Mouse (Mus musculus) intestine, embryonic 15.5 days (tissue): ENCODE measurements around the gene Lrp6. TPM values are rescaled to one million over a fixed set of nuclear protein-coding genes. Genes with fewer than 3 reads are reported as not detected.
A peak's percentile ranks its signal among the peaks of the same experiment; 100 is the strongest.

ENCODE experiments used
- ATAC-seq: fragments of 200-750 bp; cut with Nextera tagmentation; 2 replicates; pipeline ENCODE4 v1.8.0; 2017; ENCODE audit warnings: moderate TSS enrichment, moderate library complexity
- H3K27ac ChIP-seq: fragments of 300-500 bp; sonication (generic); 2 replicates; pipeline ENCODE4 v1.5.1; 2015; ENCODE audit warnings: mild to moderate bottlenecking, inconsistent platforms
- H3K27me3 ChIP-seq: fragments of 300-500 bp; sonication (generic); replicated peaks from 2 replicates; pipeline ENCODE4 v1.6.1; 2015; ENCODE audit warnings: inconsistent platforms
- H3K36me3 ChIP-seq: fragments of 300-500 bp; sonication (generic); 2 replicates; pipeline ENCODE4 v1.6.1; 2015; ENCODE audit warnings: inconsistent platforms
- H3K4me1 ChIP-seq: fragments of 300-500 bp; sonication (generic); replicated peaks from 2 replicates; pipeline ENCODE4 v1.6.1; 2015; ENCODE audit warnings: inconsistent platforms
- H3K4me2 ChIP-seq: fragments of 300-500 bp; sonication (generic); replicated peaks from 2 replicates; pipeline ENCODE4 v1.6.1; 2015; ENCODE audit warnings: mild to moderate bottlenecking, inconsistent platforms
- H3K4me3 ChIP-seq: fragments of 300-500 bp; sonication (generic); replicated peaks from 2 replicates; pipeline ENCODE4 v1.5.1; 2015; ENCODE audit warnings: inconsistent platforms
- H3K9ac ChIP-seq: fragments of 300-500 bp; sonication (generic); 2 replicates; pipeline ENCODE4 v1.6.1; 2015; ENCODE audit warnings: inconsistent platforms
- H3K9me3 ChIP-seq: fragments of 300-500 bp; sonication (generic); 2 replicates; pipeline ENCODE4 v1.6.1; 2016; ENCODE audit warnings: inconsistent platforms
- WGBS: fragments of 180-500 bp; shearing (Covaris S2); methylation state at CpG from one replicate; pipeline ENCODE4 v1.1.7; 2015; 5-methylcytosine and 5-hydroxymethylcytosine counted together
- polyA plus RNA-seq: library from polyadenylated mRNA; unstranded; fragments of >200 nt; fragmentation: Nextera tagmentation; extraction: Ambion mirVana; gene quantifications from 2 replicates; pipeline ENCODE4 v1.2.1, GENCODE M21; 2015

Lrp6 gene
- polyA plus RNA-seq, 1 experiment from 2014 or later: 25.4 TPM

- Histone ChIP-seq H3K4me1 (peaks cover 12% of the 10 kb centered on the region; the same call in 1 of the 2 replicates), H3K9me3 (no peaks in the 10 kb centered on the region), H3K4me3 (no peak overlapping the region), H3K36me3 (no peaks in the 10 kb centered on the region), H3K27me3 (no peaks in the 10 kb centered on the region), H3K27ac (no peak overlapping the region), H3K9ac (no peak overlapping the region), H3K4me2 (no peak overlapping the region)
- ATAC-seq: no peak
- 54% methylated on average over 10 of the region's 10 CpGs for WGBS
Observed at GRCm38 (mm10) chr6:134526821-134527595, 39.8 kb downstream of the Lrp6 start.

GRCm38 (mm10) chr6:134526275-134526674, 40.5 kb downstream of the Lrp6 start:
- Histone ChIP-seq H3K36me3 (no peaks in the 10 kb centered on the region), H3K4me2 (no peak overlapping the region), H3K27me3 (no peaks in the 10 kb centered on the region), H3K27ac (no peak overlapping the region), H3K4me3 (no peak overlapping the region), H3K9ac (no peak overlapping the region), H3K4me1 (peaks cover 12% of the 10 kb centered on the region; the same call in 1 of the 2 replicates), H3K9me3 (no peaks in the 10 kb centered on the region)
- 75% methylated on average over 5 of the region's 5 CpGs for WGBS
- no peak for ATAC-seq

DNA sequence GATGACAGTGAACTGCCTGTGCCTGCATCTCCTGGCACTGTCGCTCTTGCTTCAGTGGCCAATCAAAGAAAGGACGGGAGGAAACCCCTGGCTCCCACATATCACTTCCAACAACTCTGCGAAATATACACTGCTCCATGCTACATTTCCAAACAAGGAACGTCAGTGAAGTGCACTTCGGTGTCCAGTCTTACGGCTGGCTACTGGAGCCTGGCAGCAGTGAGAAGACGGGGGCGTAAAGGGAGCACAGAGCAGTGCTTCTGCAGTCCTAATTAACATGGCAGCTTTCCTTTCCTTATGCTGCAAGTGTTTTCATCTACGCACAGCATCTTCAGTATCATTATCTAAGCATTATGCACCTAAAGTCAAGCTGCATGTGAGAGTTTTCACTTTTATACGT, 45.4 kb downstream of the Lrp6 start:
- Histone ChIP-seq H3K27me3 (no peaks in the 10 kb centered on the region), H3K9ac (no peak overlapping the region), H3K4me3 (no peak overlapping the region), H3K4me2 (no peak overlapping the region), H3K27ac (no peak overlapping the region), H3K9me3 (no peaks in the 10 kb centered on the region), H3K36me3 (no peaks in the 10 kb centered on the region), H3K4me1 (no peaks in the 10 kb centered on the region)
- WGBS: 58% methylated on average over 10 of the region's 10 CpGs
- ATAC-seq: no peak

DNA sequence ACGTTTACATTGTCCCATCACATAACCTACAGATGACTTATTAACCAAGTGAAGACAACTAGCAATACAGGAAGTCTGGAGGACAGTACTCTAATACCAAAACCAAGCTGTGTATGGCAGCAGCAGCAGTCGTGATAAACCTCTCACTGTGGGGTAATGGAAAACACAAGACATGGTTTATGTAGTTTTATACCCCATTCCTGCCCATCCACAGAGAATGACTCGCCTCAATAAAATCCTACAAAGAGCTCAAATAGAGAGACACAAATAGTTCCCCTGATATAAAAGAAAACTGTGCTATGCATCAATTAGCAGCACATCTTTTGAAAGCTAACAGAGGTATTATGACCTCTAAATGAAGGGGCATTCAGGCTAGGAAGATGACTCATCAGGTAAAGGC, 45.9 kb downstream of the Lrp6 start:
- Histone ChIP-seq H3K4me3 (no peak overlapping the region), H3K4me2 (no peak overlapping the region), H3K36me3 (no peaks in the 10 kb centered on the region), H3K4me1 (peaks cover 6% of the 10 kb centered on the region; the same call in 1 of the 2 replicates), H3K27ac (no peak overlapping the region), H3K27me3 (no peaks in the 10 kb centered on the region), H3K9me3 (no peaks in the 10 kb centered on the region), H3K9ac (no peak overlapping the region)
- ATAC-seq: no peak
- 28% methylated on average over 3 of the region's 3 CpGs for WGBS

- ATAC-seq: no peak
- Histone ChIP-seq H3K27ac (no peak overlapping the region), H3K9ac (no peak overlapping the region), H3K27me3 (no peaks in the 10 kb centered on the region), H3K4me2 (no peak overlapping the region), H3K4me1 (peaks cover 7% of the 10 kb centered on the region; the same call in 1 of the 2 replicates), H3K4me3 (no peak overlapping the region), H3K36me3 (no peaks in the 10 kb centered on the region), H3K9me3 (no peaks in the 10 kb centered on the region)
- 58% methylated on average over 5 of the region's 5 CpGs for WGBS
Observed at GRCm38 (mm10) chr6:134518450-134518849, 48.3 kb downstream of the Lrp6 start.

GRCm38 (mm10) chr6:134517141-134517540, 49.6 kb downstream of the Lrp6 start:
- Histone ChIP-seq H3K36me3 (no peaks in the 10 kb centered on the region), H3K27ac (no peak overlapping the region), H3K9me3 (no peaks in the 10 kb centered on the region), H3K4me2 (no peak overlapping the region), H3K4me3 (no peak overlapping the region), H3K4me1 (peaks cover 7% of the 10 kb centered on the region; the same call in 1 of the 2 replicates), H3K27me3 (no peaks in the 10 kb centered on the region), H3K9ac (no peak overlapping the region)
- no peak for ATAC-seq
- 45% methylated on average over 4 of the region's 4 CpGs for WGBS

GRCm38 (mm10) chr6:134515416-134515815, 51.3 kb downstream of the Lrp6 start:
- 49% methylated on average over 4 of the region's 4 CpGs for WGBS
- ATAC-seq: peak; percentile 96
- no peak overlapping the region for H3K27ac ChIP-seq
- H3K9ac ChIP-seq: no peak overlapping the region
- no peak overlapping the region for H3K4me2 ChIP-seq
- H3K4me1 ChIP-seq: peaks cover 10% of the 10 kb centered on the region; the same call in 1 of the 2 replicates
- no peak overlapping the region for H3K4me3 ChIP-seq
- no peaks in the 10 kb centered on the region for H3K36me3 ChIP-seq
- no peaks in the 10 kb centered on the region for H3K27me3 ChIP-seq
- no peaks in the 10 kb centered on the region for H3K9me3 ChIP-seq

DNA sequence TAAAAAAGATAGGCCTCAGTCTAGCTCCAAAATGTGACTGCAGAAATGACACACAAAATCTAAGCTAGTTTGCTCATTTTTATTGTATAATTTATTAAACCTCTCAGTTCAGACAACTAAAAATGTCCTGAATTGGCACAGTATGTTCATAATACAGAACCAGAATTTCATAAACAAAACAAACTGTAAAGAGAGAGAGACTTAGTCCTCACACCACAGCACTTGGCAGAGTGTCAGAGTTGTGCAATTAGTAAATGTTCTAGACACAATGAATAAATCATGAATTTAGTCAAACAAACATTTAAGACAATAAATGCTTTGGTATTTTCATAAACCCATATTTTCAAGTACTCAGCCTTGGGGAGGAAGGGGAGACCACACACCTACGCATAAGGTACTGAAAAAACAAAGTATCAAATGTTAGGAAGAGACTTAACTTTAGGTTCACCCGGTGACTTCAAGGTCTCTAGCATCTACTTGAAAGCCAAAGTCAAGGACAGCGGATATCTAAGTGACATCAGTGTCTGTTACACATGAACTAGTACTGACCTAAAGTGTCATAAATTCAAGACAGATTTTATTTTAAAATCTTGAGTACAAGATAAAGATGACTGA, 52.8 kb downstream of the Lrp6 start:
- Histone ChIP-seq H3K27me3 (no peaks in the 10 kb centered on the region), H3K4me3 (no peak overlapping the region), H3K4me1 (peaks cover 10% of the 10 kb centered on the region; the same call in 1 of the 2 replicates), H3K9ac (no peak overlapping the region), H3K27ac (no peak overlapping the region), H3K9me3 (no peaks in the 10 kb centered on the region), H3K36me3 (no peaks in the 10 kb centered on the region), H3K4me2 (no peak overlapping the region)
- no peak for ATAC-seq
- 81% methylated on average over 3 of the region's 3 CpGs for WGBS

- H3K27ac ChIP-seq: no peak overlapping the region
Observed at GRCm38 (mm10) chr6:134513011-134513410, 53.8 kb downstream of the Lrp6 start.

DNA sequence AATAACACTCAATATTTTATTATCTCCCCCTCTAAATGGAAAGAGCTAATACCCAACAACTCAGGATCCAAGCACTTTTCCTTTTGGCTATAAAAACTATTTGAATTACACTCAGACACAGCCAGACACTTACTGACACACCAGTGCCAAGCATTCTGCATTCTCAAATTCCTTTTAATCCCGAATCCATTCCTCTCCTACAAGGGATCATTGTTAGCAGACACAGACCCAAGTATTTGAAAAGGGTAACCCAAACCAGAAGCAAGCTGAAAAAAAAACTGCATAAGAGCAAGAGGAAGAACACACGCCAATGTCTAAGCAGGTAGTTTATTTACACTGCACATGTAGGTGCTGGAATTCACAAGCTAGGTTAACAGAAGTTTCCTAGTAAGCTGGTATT, 54.3 kb downstream of the Lrp6 start:
- ATAC-seq: no peak
- Histone ChIP-seq H3K4me1 (peaks cover 10% of the 10 kb centered on the region; the same call in 1 of the 2 replicates), H3K9me3 (no peaks in the 10 kb centered on the region), H3K4me2 (no peak overlapping the region), H3K9ac (no peak overlapping the region), H3K27me3 (no peaks in the 10 kb centered on the region), H3K36me3 (no peaks in the 10 kb centered on the region), H3K4me3 (no peak overlapping the region), H3K27ac (no peak overlapping the region)
- 64% methylated on average over 2 of the region's 2 CpGs for WGBS

More at GRCm38 (mm10) chr6:134513011-134513410, 53.8 kb downstream of the Lrp6 start:
- H3K4me2 ChIP-seq: no peak overlapping the region
- no peaks in the 10 kb centered on the region for H3K27me3 ChIP-seq
- WGBS: 83% methylated on average over 6 of the region's 6 CpGs
- H3K9ac ChIP-seq: no peak overlapping the region
- H3K36me3 ChIP-seq: no peaks in the 10 kb centered on the region
- no peaks in the 10 kb centered on the region for H3K9me3 ChIP-seq
- peaks cover 10% of the 10 kb centered on the region; the same call in 1 of the 2 replicates for H3K4me1 ChIP-seq
- no peak for ATAC-seq
- H3K4me3 ChIP-seq: no peak overlapping the region

- H3K27ac ChIP-seq: no peak overlapping the region
- no peaks in the 10 kb centered on the region for H3K27me3 ChIP-seq
- H3K36me3 ChIP-seq: peaks cover 10% of the 10 kb centered on the region; the same call in 1 of the 2 replicates
- H3K9me3 ChIP-seq: no peaks in the 10 kb centered on the region
- H3K4me1 ChIP-seq: peaks cover 7% of the 10 kb centered on the region; the same call in 1 of the 2 replicates
- no peak overlapping the region for H3K4me3 ChIP-seq
- ATAC-seq: no peak
- no peak overlapping the region for H3K9ac ChIP-seq
- H3K4me2 ChIP-seq: no peak overlapping the region
Observed at GRCm38 (mm10) chr6:134511118-134511517, 55.6 kb downstream of the Lrp6 start.

DNA sequence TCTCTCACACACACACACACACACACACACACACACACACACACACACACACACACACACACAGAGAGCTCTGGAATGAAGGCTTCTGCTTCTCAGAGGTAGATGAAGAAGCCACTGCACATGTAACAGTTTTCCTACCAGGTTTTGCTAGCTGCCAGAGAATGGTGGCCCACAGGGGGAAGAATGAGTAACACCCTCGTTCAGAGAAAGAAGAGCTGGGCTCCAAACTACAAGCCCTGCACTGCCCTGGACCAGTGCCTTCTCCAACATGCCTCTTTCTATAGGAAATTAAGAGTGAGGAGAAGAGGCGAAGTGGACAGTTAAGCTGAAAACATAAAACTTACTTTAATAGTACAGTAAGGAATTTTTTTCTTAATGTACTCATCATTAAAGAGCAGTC, 56.5 kb downstream of the Lrp6 start:
- Histone ChIP-seq H3K27me3 (no peaks in the 10 kb centered on the region), H3K27ac (no peak overlapping the region), H3K9ac (no peak overlapping the region), H3K4me2 (no peak overlapping the region), H3K9me3 (no peaks in the 10 kb centered on the region), H3K4me1 (0 out of 2 replicates have a peak, but pooled peaks cover 3% of the 10 kb centered on the region), H3K36me3 (peaks cover 10% of the 10 kb centered on the region; the same call in 1 of the 2 replicates), H3K4me3 (no peak overlapping the region)
- ATAC-seq: no peak
- 40% methylated on average over 2 of the region's 2 CpGs for WGBS
